Mouse (Mus musculus) hindlimb bud, embryonic 11.5 days (tissue): ENCODE results near the gene Eef1akmt2.

Experiments
- DNase-seq: peaks from one replicate; pipeline ENCODE4 v3.0.0-alpha.2; 2012; ENCODE audit warnings: low read depth, low spot score; ENCODE audit errors: extremely low spot score

The Eef1akmt2 gene

DNA sequence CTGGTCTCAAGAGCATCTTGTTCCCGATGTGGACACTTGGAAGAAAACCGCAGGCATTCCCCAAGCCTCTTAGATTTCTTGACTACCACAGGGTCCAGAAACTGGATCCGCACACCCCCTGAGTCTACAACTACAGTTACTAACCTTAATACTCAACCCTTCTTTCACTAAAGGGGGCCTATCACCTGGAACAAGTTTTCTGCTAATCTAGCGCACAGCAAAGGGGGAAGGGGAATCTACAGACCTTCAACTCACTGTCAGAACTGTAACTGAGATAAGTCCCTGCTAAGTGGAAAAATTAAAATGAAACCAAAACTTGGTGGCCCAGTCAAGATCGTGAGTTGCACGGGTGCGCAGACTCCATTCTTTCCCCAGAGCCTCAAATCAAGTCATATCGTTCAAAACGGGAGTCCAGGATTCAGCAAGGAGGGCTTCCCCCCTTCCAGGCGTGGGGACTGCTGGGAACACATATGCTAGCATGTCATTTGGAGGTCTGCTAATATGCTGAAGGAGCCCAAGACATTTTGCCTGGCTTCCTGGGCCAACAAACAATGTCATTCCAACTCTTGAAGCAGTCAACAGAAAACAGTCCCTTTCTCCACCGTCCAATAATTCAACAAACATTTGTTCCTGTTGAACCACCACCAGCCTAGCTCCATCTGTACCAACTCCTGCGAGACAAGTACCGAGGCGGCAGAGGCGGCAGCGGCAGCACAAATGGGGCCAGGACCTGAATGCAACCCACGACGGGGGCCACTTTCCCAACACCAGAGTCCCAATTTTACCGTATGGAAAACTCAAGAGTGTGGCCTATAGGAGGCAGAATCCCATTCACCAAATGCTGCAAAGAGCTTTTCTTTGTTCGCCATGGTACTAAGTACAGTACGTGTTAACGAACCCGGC is 40.5 kb downstream of the Eef1akmt2 start:
- no peak for DNase-seq

DNA sequence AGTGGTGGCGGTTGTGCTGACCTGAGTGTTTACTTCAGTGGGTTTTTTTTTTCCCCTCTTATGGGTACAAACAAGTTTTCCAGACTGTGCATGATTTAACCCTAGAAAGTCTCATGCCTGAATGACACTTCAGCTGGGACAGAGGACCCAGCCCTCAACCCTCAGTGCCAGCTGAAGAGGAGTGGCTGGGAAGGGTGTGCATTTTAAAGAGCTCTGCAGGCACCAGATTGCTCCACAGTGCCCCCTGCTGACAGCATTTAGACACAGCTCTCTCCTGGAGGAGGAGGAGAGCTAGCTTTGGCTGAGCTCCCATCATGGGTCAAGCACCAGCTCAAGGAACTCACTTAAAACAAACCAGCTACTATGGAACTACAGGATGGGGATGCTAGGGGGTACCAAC is 41.6 kb downstream of the Eef1akmt2 start:
- no peak for DNase-seq

DNA sequence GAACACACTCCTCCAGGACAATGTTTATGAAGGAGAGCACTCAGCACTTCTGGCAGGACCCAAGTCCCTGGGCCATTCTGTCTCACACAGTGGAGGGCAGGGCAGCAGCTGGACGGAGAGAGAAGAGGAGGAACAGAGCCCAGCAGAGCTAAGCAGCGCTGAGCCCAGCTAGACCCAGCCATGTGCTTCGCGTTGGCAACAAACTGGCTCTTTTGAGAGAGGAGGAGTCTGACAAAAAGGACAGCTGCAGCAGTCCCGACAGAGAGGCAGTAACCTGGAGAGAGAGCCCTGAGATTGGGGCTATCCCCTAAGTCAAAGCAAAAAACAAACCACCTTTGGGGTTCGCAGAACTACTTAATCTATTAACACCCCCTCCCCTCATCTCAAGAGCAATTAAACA is 42.1 kb downstream of the Eef1akmt2 start:
- DNase-seq, result no peak

DNA sequence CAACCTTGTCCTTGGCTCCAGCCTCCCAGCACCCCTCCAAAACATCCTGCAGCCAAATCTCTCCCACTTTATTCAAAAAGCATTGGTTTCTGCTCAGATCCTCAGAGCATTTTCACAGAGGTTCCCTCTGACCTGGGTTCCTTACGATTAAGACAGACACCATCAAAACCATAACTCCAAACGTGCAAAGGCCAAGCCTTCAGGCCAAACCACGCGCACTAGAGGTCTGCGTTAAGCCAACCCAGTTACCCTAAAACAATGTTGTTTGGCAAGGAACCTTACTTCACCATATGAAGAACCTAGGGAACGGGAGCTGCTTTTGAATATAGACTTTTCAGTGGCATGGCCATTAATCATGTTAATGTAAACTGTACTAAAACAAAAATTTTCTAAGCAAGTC is 42.8 kb downstream of the Eef1akmt2 start:
- no peak for DNase-seq

DNA sequence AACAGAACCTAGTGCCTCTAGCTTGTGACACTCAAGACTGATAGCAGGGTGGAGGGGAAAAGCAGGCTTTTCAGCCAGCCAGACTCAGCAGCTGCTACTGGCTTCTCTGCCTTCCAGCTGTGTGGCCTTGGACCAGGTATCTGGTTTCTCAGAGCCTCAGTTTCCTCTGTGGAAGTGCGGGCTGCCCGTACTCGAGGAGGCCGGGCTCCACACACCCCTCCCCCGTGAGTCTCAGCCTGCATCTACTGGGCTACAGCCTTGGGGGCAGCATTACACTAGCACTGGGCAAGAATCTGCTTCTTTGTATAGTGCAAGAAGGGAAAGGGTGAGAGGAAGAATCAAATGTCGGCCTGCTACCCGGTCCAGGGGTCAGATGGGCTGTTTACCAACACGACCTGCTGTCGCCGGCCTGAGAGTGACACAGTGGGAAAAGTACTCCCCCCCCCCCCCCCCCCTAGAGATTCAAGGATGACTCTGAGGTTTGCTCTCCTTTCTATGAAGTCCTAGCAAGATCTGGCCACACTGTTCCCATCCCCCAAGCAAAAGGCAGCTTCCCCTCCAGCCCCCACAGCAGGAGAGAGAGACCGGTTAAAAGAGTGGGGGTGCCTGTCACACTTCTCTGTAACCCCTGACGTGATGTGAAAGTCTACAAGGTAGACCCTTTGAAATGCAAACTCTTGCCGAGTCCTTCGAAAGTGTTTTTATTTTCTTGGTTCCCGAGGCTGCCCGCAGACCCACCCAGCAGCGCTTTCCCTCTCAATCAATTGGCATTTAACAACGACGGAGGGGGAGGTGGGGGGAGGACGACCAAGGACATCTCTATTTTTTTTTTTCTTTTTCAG is 43.4 kb downstream of the Eef1akmt2 start:
- no peak for DNase-seq

DNA sequence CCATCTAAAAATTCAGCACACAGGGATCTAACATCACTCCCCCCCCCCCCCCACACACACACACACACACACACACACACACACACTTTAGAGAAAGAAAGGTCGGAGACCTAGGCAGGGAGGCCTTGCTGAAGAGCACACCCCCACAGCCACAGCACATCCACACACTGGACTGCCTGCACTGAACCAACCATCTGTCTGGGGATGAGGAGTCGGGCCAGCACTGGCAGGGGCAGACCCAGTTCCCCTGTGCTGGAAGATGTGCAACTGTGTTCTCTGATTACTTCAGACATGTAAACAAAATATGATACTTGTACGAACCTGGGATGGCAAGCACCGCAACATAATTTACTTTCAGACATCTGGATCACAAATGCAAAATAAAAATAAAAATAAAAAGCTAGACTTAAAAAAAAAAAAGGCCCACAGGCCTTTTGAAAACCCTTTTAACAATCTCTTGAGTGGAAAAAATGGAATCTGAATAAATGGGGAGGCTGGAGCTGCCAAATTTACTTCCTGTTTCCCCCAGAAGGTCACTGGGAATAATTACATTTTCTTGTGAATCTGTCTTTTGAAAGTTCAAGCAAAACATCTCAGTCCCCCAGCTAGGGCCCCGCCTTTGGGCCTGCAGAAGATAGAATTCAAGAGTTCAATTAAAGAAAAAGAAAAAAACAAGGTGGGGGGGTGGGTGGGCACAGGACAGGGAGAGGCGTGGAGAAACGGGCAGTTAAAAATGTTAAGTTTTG is 44.2 kb downstream of the Eef1akmt2 start:
- DNase-seq, result no peak

DNA sequence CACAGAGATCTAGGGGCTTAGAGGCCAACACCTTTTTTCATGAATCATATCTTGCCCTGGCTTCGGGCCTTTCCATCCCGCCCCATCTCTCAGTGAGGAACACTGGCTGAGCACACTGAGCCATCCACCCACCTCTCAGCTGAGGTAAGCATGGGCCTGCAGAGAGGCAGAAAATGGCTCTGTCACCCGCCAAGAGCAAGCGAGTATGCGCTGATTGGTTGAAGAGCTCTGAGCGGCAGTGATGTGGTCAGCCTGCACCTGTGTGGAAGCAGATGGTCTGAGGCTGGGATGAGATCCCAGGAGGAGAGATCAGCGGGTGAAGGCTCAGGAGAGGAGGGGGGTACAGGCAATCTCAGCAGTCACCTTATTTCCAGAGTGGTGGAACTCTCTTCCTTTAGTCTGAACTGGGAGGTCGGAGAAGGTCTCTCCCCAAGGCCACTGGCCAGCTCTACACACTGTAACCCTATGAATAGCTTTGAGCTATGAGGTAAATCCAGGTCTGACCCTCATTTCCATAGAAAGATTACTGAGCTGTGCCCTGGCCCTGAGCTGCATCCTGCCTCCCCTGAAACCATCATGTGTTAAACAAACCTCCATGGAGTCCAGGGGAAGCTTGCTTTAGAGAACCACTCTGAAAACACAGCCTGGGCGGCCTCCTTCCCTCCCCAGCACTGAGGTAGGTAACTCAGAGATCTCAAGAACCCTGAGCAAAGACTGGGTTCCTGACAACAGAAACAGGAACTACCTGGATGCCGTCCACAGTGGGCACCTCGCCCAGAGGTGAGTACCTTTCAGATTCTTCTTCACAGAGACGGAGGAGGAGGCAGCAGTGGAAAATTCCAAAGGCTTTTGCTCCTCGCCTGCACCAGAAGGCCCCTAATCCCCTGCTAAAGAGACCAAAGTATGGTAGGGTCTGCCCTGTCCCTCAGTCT is 45.3 kb downstream of the Eef1akmt2 start:
- no peak for DNase-seq

DNA sequence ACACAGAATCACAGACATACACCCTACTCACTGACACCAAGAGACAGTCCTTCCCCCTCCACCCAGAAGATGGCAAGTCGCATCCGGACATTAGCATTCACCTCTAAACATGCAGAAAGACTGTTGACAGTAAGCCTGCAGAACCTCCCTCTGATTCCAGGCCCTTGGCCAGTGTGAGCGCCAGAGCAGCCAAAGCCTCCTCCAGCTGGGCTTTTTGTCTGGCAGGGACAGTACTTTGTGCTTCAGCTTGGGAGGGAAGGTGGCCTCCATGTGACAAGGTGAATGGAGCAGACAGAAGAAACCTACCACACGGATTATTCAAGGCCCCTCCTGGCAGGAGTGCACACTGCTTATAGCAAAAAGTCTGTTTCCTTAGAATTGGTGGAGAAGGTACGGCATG is 46.2 kb downstream of the Eef1akmt2 start:
- no peak for DNase-seq

DNA sequence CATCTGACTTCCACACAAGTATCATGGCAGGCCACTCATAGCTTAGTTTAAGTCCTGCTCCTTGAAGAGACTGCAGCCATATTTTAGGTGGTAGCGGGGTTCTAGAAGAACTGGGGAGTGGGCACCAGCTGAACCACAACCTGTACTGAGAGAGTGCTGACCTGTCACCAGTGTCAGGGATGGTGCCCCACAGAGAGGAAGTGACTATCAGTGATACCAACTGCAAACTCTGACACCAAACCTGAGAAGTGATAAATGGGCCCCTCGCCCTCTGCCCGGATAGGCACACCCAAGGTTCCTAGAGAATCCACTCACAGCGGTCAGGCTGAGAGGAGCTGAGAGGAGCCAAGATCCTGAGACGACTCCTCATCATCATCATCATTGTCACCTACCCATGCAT is 47.5 kb downstream of the Eef1akmt2 start:
- no peak for DNase-seq

DNA sequence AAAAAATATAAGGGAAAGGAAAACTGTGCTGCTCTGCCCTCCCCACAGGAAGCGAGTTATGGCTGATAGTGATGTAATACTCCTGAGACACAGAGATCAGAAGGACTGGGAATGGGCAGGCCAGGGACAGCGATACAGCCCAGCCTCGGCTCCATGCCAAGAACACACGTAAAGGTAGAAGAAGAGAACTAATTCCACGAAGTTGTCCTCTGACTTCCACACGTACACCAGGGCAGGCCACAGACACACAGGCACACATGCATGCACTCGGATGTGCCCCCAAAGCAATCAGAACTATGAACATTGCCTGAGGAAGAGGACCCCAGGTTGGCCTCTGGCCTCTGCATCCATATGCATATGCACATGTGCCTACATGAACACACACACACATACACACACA is 48.0 kb downstream of the Eef1akmt2 start:
- DNase-seq, result no peak

DNA sequence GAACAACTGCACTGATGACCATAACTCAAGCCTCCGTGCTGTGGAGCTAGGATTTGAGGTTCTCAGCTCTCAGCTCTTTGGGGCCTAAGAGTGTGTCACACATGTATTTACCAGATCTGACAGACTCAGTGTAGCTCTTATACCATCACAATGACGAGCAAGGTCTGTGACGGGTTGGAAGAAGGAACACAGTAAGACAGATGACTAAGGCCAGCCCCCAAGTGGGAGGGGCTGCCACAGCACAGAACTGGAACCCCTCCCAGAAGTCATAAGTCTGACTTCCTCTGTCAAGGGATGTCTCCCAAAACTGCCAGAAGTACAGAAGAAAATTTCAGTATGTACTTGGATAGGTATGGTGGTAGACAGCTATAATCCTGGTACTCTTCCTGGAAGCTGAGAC is 48.5 kb downstream of the Eef1akmt2 start:
- no peak for DNase-seq

DNA sequence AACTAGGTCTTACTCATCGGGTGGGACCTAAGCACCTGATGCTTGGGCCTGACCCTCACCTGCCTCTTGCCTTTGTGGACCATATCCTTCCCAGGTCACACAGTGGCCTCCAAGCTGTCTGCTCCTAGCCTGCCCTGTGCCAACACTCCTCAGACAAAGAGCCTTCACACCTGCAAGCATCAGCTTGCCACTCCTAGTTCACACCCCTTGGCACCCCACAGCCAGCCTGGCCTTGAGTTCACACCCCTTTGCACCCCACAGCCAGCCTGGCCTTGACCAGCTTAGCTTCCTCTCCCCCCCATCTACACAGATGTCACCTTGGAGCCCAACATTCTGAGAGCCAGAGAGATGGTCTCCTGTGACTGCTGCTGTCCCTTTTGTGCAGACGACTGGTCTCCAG is 49.1 kb downstream of the Eef1akmt2 start:
- DNase-seq, result no peak

DNA sequence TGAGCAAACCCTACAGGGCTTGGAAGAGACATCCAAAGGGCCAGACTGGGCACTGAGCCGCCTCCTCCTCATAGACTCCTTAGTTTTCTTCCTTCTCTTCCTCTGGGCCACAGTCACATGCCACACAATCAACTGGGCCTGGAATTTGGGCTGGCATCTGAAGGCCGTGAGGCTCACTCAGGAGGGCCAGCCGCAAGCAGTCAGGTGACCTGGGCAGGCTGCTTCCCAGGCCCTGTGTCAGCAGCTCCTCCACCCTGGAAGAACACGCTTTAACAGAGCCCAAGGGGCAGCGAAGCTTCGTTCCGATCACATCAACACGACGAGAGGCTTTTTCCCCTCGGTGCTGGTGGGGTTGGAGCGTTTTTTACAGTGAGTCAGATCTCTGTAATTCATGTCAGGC is 49.8 kb downstream of the Eef1akmt2 start:
- DNase-seq, result no peak

DNA sequence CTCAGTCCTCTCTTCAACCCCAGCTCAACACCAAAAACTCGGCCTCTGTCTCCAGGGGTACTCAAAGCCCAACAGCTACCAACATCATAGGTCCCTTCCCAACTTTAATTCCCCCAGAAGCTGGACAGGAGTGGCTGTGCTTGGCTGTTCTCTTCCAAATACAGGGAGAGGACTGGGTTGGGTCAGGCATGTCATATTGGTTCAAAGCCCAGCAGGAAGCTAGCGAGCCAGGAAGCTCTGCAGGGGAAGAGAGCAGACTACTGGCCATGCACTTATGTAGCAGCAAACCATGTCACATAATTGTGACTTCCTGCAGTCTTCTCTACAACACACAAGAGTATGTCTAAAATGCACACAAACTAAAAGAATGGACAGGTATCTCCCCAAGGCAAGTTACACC is 50.4 kb downstream of the Eef1akmt2 start:
- DNase-seq, result no peak

DNA sequence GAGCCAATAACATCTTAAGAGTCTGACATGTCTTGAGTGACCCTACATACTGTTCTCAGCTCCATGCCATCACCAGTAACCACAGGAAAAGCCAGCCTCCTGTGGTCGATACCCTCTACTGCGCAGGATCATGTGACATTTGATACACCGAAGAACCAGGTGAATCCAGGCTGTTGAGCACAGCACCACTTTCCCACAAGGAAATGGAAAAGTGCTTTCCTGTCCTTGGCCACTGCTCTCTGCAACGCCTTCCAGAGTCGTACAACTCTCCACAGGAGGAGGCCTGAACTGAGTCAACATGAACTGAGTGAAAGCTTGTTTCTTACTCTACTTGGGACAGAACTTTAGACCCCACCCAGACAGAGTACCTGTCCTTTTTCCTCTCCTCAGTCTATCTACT is 51.0 kb downstream of the Eef1akmt2 start:
- no peak for DNase-seq

DNA sequence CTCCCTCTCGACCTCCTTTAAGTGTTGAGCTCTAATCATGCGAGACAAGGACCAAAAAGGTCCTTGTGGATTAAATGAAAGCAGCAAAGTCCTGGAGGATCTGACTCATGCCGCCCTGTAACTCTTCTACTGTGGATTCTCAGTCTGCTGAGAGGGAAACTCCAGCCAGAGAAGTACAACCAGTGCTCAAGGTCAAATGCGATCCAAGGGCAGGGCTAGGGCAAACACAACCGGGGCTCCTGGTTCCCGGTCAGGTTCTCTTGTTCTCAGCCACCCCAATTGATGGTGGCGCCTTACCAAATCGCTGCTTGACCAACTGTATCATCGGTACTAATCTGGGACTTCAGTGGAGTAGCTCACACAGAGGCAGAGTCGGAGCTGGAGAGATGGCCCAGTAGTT is 51.6 kb downstream of the Eef1akmt2 start:
- DNase-seq, result no peak

DNA sequence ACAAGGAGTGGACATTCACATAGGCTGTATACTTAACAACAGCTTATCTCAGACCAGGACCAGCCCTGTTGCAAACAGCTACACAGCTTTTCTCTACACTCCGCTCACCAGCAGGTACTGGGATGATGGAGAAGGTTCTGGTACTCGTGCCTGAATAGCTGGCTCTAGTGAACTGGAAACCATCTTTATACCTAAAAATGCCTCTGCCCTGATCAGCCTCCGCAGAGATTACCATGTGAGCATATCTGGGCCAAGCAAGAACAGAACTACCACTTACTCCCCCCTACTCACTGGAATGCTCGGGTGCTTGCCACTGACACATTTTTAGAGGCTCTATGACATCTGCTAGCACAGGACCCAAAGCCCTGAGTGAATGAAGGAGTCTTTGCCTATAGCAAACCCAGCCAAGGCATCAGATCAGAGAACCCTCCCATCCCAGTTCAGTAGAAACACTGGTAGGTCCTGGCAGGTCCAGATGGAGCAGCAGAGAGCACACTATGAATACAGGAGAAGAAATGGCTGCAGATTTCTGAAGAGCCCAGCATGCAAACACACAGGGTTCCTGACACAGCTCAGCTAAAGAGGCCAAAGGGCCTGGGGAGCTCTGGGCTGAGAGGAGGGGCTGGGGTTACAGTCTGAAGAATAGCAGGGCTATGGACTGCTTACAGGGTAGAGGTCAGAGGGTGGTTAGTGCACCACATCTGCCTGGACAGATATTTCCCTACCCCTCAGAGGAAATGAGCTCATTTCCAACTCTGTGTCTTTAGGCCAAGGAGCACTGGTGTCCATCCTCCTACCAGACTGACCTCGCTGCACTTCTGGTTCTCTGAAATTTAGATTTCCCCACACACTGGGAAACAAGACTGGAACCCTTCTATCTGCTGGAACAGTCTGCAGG is 53.1 kb downstream of the Eef1akmt2 start:
- no peak for DNase-seq

DNA sequence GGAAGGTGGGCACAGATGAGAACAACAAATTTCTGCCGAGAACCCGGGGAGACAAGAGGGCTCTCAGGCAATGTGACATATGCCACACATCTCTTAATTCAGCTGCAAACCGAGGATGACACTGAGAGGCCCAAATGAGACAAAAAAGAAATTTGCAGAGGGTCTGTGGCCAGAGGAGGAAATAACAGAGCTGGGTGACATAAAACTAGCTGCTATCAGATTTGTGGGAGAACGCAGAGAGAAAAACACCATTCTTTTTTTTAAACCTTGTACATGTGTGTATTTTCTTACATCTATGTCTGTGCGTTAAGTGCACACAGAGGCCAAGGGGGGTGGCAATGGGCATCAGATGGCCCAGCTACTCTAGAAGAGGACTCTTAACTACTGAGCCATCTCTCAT is 57.3 kb downstream of the Eef1akmt2 start:
- DNase-seq, result no peak

DNA sequence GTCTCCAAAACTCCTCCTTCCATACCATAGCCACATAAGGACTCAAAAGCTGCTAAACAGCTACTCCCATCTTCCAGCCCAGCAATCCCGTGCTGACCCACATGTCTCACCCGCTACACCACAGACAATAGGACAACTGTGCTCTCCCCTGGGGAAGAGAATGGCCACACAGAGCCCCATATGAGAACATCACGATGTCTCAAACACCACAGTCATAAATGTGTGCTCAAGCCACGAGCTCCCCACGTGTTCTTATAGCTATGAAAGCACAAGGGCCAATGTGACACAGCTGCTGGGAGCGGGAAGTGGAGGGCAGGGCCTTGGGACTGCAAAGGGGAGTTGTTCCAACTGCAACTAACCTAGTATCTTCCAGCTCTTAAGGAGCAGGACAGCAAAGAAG is 59.0 kb downstream of the Eef1akmt2 start:
- no peak for DNase-seq
